Mouse (Mus musculus): ENCODE measurements around the gene Cngb1. TPM values are rescaled to one million over a fixed set of nuclear protein-coding genes. Genes with fewer than 3 reads are reported as not detected.

The Cngb1 gene
- total RNA-seq (2021) = 1 to 10 TPM in 1 of 2 experiments, under 1 TPM in 1; 0.60 to 1.5 TPM
- long read RNA-seq, experiment 1, partial matches to known transcripts = 0 of 1 reads
- long read RNA-seq, experiment 1, other reads (novel, unspliced or antisense) = 0 of 1 reads
- long read RNA-seq, experiment 2 = 0 reads

- no peak for DNase-seq
Measured at GRCm38 (mm10) chr8:95306431-95306830, at the start of gene Cngb1. Gene Cngb1 (minus strand): TSS chr8:95306585.

GRCm38 (mm10) chr8:95354606-95355005 lies 48.2 kb upstream of the Cngb1 start:
- DNase-seq = no peak

- peak; percentile 61 for DNase-seq
Measured at GRCm38 (mm10) chr8:95352871-95353866, 46.8 kb upstream of the Cngb1 start.

GRCm38 (mm10) chr8:95352151-95352870 lies 45.9 kb upstream of the Cngb1 start, which contains the start of gene Mmp15:
Gene Mmp15 (plus strand): TSS chr8:95352268.
- DNase-seq = peak; percentile 87

GRCm38 (mm10) chr8:95351461-95351860 lies 45.1 kb upstream of the Cngb1 start:
- no peak for DNase-seq

DNA sequence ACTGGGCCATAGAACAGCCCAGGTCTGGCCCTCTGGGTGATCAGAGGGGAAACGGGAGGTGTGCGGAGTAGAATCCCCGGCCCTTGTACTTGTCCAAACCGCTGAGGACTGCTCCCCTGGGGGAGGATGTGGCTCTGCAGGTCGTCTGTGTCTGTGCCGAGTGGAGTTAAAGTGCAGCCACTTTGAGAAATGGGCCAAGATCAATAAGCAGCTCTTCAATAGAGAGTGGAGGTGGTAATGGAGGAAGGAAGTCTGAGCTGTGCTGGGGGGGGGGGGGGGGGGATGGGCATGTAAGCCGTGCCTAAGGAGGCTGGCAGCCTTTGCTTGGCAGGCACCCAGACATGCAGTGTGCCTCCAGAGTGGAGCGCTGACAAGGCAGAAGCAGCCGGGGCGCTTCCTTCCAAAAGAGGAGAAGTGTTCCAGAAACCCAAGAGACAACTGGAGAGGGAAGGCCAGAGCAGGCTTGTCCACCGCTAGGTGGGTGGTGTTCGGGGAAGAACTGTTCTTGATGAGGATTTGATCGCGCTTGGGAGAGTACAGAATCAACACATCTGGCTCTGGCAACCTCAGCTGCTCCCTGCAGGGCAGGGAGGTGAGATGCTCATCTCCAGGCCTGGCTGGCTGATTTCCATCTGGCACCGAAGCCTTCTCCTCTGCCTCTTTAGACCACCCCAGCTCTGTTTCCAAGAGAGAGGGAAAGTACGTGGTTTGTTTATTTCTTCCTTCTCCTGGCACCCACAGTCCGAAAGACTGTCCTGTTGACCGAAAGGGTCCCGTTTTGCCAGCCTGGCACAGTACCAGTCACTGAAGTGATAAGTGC lies 42.6 kb upstream of the Cngb1 start:
- DNase-seq = peak; percentile 76

- no peak for DNase-seq
Measured at GRCm38 (mm10) chr8:95348356-95348755, 42.0 kb upstream of the Cngb1 start.

GRCm38 (mm10) chr8:95346643-95347545 lies 40.5 kb upstream of the Cngb1 start:
- DNase-seq = peak; percentile 82

- DNase-seq = no peak
Measured at GRCm38 (mm10) chr8:95344668-95345067, 38.3 kb upstream of the Cngb1 start.

- peak; percentile 59 for DNase-seq
Measured at GRCm38 (mm10) chr8:95341721-95342120, 35.3 kb upstream of the Cngb1 start.

DNA sequence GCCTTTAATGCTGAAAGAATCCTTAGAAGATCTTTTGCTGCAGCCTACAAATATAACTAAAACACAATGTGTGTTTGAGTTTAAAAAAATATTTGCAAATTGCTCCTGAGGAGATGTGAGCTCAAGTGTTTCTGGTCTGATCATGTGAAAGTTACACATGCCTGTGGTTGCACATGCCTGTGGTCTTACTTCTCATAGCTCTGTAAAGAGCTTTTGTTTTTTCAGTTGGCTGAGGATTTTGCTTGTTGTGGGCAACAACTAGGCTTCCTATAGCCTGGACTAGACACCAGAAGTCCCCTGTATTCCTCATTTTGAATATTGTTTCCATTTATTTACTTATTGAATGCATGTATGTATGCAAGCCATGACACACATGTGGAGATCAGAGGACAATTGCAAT lies 30.0 kb upstream of the Cngb1 start:
- DNase-seq = no peak

DNA sequence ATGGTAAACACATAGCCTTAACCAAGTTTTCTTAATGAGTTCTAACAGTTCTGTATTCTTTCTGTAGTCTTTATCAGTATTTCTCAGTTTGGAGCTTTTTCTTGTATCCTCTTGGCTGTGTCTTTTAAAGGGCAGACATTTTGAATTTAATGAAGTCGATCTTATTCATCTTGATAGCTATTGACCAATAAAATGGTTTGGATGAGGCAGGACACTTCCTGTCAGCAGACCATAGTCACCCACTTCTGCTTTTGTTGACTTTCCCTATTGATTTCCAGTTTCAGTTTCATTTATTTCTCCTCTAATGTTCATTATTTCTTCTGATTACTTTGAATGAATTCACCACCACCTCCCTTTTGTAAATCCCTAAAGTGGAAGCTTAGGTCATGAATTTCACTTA lies 29.3 kb upstream of the Cngb1 start:
- no peak for DNase-seq

DNA sequence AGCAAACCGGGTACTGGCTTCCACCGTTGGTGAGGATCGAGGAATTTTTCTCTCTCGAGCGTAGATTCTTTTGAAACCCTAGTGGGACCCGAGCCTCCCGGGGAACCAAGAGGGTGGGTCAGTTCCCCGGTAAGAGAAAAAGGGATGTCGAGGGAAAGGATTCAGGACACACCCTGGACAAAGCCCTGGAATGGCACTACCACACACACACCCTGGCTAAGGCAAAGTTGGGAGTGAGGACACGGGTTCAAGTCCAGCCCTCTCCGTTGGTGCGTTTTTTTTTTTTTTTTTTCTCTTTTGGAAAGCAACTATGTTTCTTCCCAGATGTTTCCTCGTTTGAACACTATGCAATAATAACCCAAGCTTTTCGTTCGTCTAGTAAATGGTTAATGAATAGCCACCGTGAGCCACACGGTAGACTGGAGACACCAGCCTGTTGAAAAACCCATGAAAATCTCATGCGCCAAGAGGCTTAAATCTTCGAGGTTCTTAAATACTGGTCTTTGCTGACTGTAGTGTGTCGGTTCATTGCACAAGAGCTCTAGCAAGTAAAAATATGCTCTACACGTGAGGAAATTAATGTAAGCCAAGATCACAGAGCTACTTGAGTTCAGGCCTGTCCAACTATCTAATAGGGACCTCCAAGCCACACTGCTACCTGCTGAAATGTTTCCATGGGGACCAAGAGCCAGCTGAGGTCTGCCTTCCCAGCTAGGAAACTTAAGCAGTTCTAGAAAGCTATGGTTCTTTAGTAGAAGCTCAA lies 26.2 kb upstream of the Cngb1 start:
- DNase-seq = no peak

GRCm38 (mm10) chr8:95331720-95332436 lies 25.5 kb upstream of the Cngb1 start, which contains the start of the genes Zfp319 and Usb1:
Gene Zfp319 (minus strand): TSS chr8:95331950.
Gene Usb1 (plus strand): TSS chr8:95332284.
- DNase-seq = peak; percentile 98

DNA sequence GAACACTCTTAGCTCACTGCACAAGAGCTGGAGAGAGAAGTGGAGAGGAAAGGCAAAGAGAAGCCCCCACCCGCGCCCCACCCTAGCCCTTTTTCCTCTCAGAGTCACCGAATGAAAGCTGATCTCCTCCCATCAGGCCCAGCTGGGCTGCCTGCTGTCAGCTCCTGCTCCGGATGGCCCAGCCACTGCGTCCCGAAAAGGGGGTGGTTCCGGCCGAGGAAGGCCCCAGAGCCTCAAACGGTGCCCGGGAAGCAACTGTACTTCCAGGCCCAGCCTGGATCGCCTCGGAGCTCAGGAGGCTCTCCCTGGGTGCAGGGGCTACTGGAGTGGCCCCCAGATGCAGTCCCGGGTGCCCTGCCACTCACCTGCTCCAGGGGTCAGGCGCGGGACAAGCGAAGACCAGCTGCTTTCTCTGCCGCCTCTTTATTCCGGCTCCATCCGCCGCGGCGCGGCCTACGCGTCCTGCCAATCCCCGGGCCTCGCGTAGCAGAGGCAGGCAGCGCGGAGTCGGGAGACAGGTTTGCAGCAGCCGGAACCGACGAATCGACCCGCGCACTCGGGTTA lies 24.9 kb upstream of the Cngb1 start:
- DNase-seq = no peak

DNA sequence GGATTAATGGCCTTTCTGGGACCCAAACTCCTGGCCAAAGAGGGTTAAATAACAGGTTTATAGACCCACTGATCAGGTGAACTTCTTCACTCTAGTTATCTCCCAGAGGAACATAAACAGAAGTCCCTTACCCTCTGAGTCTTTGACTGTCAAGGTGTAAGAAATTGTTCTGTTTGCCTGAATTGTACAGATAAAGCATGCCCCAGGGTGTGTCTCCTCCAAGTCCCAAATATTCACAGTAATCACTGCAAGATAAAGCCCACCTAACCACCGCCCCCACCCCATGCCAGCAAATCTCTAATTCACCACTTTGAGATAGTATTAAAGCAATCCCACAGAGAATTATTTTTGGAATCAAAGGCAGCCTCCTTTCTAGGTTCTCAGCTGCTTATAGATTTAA lies 24.0 kb upstream of the Cngb1 start:
- DNase-seq = no peak

DNA sequence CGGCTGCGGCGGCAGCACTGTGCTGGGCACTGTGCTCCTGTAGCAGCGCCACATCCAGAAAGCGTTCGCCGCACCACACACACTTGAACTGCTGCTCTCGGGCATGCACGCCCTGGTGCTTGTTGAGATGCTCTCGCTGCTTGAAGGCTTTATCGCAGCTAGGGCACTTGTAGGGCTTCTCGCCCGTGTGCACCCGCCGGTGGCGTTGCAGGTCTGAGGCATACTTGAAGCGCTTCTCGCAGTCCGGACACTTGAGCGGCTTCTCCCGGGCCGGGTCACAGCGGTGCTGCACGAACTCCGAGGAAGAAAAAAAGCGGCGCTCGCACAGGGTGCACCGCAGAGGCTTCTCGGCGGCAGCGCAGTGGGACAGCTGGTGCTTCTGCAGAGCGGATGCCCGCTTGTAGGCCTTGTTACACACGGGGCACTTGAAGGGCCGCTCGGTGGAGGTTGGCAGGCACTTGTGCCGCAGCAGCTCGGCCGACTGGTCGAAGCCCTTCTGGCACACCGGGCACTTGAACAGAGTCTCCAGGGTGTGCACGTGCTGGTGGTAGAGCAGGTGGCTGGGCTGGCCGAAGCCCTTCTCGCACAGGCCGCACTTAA lies 21.6 kb upstream of the Cngb1 start:
- no peak for DNase-seq

- DNase-seq = no peak
Measured at GRCm38 (mm10) chr8:95326822-95327221, 20.4 kb upstream of the Cngb1 start.

All from adrenal gland, postnatal 10 days (tissue).